Mouse (Mus musculus) heart, postnatal 0 days (tissue): ENCODE data around the gene Ebf3. TPM values are rescaled to one million over a fixed set of nuclear protein-coding genes. Genes with fewer than 3 reads are reported as not detected.

ENCODE experiments used
- ATAC-seq: fragments of 200-750 bp; cut with Nextera tagmentation; 2 replicates; pipeline ENCODE4 v1.8.0; 2017; ENCODE audit warnings: low read depth, moderate number of reproducible peaks, moderate library complexity; ENCODE audit not compliant: insufficient read depth
- DNase-seq: peaks from one replicate; pipeline ENCODE4 v3.0.0-alpha.2; 2016; ENCODE audit warnings: low spot score
- H3K27ac ChIP-seq: fragments of 300-500 bp; sonication (generic); 2 replicates; pipeline ENCODE4 v1.5.1; 2014; ENCODE audit warnings: low read depth, mild to moderate bottlenecking
- H3K27me3 ChIP-seq: fragments of 300-500 bp; sonication (generic); 2 replicates; pipeline ENCODE4 v1.6.1; 2014; ENCODE audit warnings: low read length, mixed read lengths; ENCODE audit not compliant: control insufficient read depth, insufficient read depth
- H3K36me3 ChIP-seq: fragments of 300-500 bp; sonication (generic); replicated peaks from 2 replicates; pipeline ENCODE4 v1.6.1; 2014; ENCODE audit warnings: low read length, mixed read lengths; ENCODE audit not compliant: control insufficient read depth, insufficient read depth
- H3K4me1 ChIP-seq: fragments of 300-500 bp; sonication (generic); 2 replicates; pipeline ENCODE4 v1.6.1; 2014; ENCODE audit warnings: antibody characterized with exemption; ENCODE audit not compliant: control insufficient read depth, insufficient read depth
- H3K4me2 ChIP-seq: fragments of 300-500 bp; sonication (generic); 2 replicates; pipeline ENCODE4 v1.6.1; 2014; ENCODE audit warnings: low read depth, mild to moderate bottlenecking, low read length, moderate library complexity
- H3K4me3 ChIP-seq: fragments of 300-500 bp; sonication (generic); 2 replicates; pipeline ENCODE4 v1.5.1; 2014; ENCODE audit warnings: low read depth, low read length
- H3K9ac ChIP-seq: fragments of 300-500 bp; sonication (generic); replicated peaks from 2 replicates; pipeline ENCODE4 v1.6.1; 2014; ENCODE audit warnings: low read depth, low read length, mixed read lengths
- H3K9me3 ChIP-seq: fragments of 300-500 bp; sonication (generic); replicated peaks from 2 replicates; pipeline ENCODE4 v1.6.1; 2016; ENCODE audit warnings: low read length; ENCODE audit not compliant: control insufficient read depth
- CTCF ChIP-seq: IDR thresholded peaks from 2 replicates; pipeline ENCODE4 v1.5.1; 2016; ENCODE audit warnings: antibody characterized with exemption, control low read depth, low read depth
- EP300 ChIP-seq: IDR thresholded peaks from 2 replicates; pipeline ENCODE4 v1.6.1; 2016; ENCODE audit warnings: antibody characterized with exemption, low read depth
- WGBS: fragments of 180-500 bp; shearing (Covaris S2); extraction: QIAGEN DNeasy Blood & Tissue Kit; methylation state at CpG from one replicate; pipeline ENCODE4 v1.1.7; 2014; 5-methylcytosine and 5-hydroxymethylcytosine counted together
- polyA plus RNA-seq: library from polyadenylated mRNA; unstranded; fragments of >200 nt; fragmentation: Nextera tagmentation; extraction: Ambion mirVana; gene quantifications from 2 replicates; pipeline ENCODE4 v1.2.1, GENCODE M21; 2015
- total RNA-seq: library from RNA; depleted of rRNA; stranded (reverse); fragments of >200 nt; gene quantifications from 2 replicates; pipeline ENCODE4 v1.2.3, GENCODE M21; 2014; ENCODE audit warnings: low replicate concordance; rRNA removed

The Ebf3 gene
- total RNA-seq (3.7 and 8.2 TPM in 2 replicates), polyA plus RNA-seq (0.97 and 1.1 TPM in 2 replicates)

- Histone ChIP-seq H3K4me1 (peaks cover 7% of the 10 kb centered on the region; the same call in 1 of the 2 replicates), H3K9me3 (no peaks in the 10 kb centered on the region), H3K36me3 (no peaks in the 10 kb centered on the region), H3K27me3 (peaks cover 96% of the 10 kb centered on the region), H3K4me2 (peak within 1 kb of the TSS; percentile 73), H3K4me3 (peak within 1 kb of the TSS; percentile 70), H3K27ac (peak within 1 kb of the TSS; percentile 74), H3K9ac (peak within 1 kb of the TSS; percentile 79)
- DNase-seq (peak; percentile 66), ATAC-seq (peak; percentile 84)
- WGBS: under 1% methylated on average over 96 of the region's 127 CpGs
- TF ChIP-seq EP300: no peak
- no peak for TF ChIP-seq CTCF
Observed at GRCm38 (mm10) chr7:137313904-137314691, at the start of gene Ebf3. Gene Ebf3 (minus strand): TSS chr7:137314445.

GRCm38 (mm10) chr7:137346860-137347259 is 32.6 kb upstream of the Ebf3 start:
- TF ChIP-seq EP300: no peak
- TF ChIP-seq CTCF: no peak
- 61% methylated on average over 7 of the region's 7 CpGs for WGBS
- H3K4me2 ChIP-seq: no peak overlapping the region
- ATAC-seq: no peak
- peaks cover 4% of the 10 kb centered on the region; the same call in 1 of the 2 replicates for H3K4me1 ChIP-seq
- H3K4me3 ChIP-seq: no peak overlapping the region
- H3K9ac ChIP-seq: no peak overlapping the region
- H3K9me3 ChIP-seq: no peaks in the 10 kb centered on the region
- H3K27ac ChIP-seq: no peak overlapping the region
- H3K27me3 ChIP-seq: no peaks in the 10 kb centered on the region
- no peak for DNase-seq
- H3K36me3 ChIP-seq: no peaks in the 10 kb centered on the region

DNA sequence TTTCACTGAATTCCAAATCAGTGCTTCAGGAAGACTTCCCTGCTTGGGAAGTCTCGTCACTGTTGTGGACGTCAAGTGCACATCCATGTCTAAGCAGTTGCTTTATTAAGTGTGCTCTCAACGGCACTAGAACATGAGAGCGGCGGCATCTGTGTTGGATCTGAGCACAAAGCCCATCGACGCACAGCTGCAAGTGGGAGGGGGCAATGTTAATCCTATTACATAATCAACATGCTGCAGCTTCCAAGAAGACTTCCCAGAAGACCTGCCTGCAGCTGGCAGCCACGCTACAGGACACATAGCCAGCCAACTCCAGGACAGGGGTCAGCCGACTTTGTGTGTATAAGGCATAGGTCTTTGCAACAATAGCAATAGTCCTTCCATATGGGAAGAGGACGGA is 31.8 kb upstream of the Ebf3 start:
- H3K27me3 ChIP-seq: no peaks in the 10 kb centered on the region
- no peaks in the 10 kb centered on the region for H3K9me3 ChIP-seq
- no peak overlapping the region for H3K4me3 ChIP-seq
- no peak overlapping the region for H3K4me2 ChIP-seq
- TF ChIP-seq EP300: no peak
- TF ChIP-seq CTCF: no peak
- ATAC-seq (no peak), DNase-seq (no peak)
- H3K27ac ChIP-seq: no peak overlapping the region
- WGBS: 57% methylated on average over 10 of the region's 10 CpGs
- no peak overlapping the region for H3K9ac ChIP-seq
- H3K36me3 ChIP-seq: no peaks in the 10 kb centered on the region
- H3K4me1 ChIP-seq: peaks cover 4% of the 10 kb centered on the region; the same call in 1 of the 2 replicates

DNA sequence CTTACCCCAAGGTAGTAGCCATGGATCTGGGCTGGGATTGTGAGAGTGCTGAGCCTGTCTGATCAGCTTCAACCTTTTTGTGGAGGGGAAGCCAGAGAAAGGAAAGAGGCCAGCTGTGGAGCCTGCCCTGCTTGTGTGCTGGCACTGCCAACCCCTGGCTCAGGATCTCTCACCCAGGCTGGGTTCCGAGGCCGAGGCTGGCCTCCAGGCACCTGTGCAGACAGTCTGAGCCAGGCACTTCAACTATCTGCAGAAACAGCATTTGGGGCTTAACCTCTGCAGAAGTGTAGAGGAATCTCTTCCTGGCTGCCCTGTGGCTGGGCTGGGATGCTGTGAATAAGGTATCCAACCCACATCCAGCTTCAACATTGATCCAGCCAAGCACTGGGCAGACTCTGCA is 19.7 kb upstream of the Ebf3 start:
- WGBS: 69% methylated on average over 2 of the region's 2 CpGs
- ATAC-seq: no peak
- H3K4me2 ChIP-seq: no peak overlapping the region
- H3K9me3 ChIP-seq: no peaks in the 10 kb centered on the region
- TF ChIP-seq EP300: no peak
- no peak for TF ChIP-seq CTCF
- no peak overlapping the region for H3K4me3 ChIP-seq
- no peaks in the 10 kb centered on the region for H3K36me3 ChIP-seq
- DNase-seq: no peak
- H3K4me1 ChIP-seq: no peaks in the 10 kb centered on the region
- peaks cover 18% of the 10 kb centered on the region for H3K27me3 ChIP-seq
- H3K9ac ChIP-seq: no peak overlapping the region
- no peak overlapping the region for H3K27ac ChIP-seq

DNA sequence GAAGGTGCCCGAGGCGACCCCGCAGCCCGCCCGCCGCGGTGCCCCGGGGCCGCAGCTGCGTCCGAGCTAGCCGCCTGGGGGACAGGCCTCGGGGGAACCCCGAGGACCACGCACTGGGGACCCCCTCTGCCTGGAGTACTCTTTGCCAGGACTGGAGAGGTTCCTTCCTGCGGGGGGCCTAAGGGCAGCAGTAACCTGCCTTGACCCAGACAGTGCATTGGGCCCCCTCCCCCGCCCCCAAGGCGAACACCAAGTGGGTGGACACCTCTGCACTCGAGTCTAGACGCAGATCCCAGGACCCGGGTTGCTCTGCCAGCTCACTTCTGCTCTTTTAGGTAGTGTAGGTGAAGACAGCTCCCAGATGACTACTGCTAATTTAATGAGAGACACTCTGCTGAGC is 8.7 kb upstream of the Ebf3 start:
- WGBS: 2% methylated on average over 16 of the region's 21 CpGs
- DNase-seq: no peak
- Histone ChIP-seq H3K27ac (no peak overlapping the region), H3K9ac (no peak overlapping the region), H3K4me2 (peak overlapping the region; percentile 67), H3K27me3 (peaks cover 91% of the 10 kb centered on the region), H3K4me1 (peaks cover 7% of the 10 kb centered on the region; the same call in 1 of the 2 replicates), H3K4me3 (peak overlapping the region; percentile 42), H3K9me3 (0 out of 2 replicates have a peak, but pooled peaks cover 5% of the 10 kb centered on the region), H3K36me3 (no peaks in the 10 kb centered on the region)
- no peak for TF ChIP-seq CTCF
- no peak for TF ChIP-seq EP300
- ATAC-seq: no peak
